Mouse (Mus musculus): ENCODE data around the gene Gm6588. TPM values are rescaled to one million over a fixed set of nuclear protein-coding genes. Genes with fewer than 3 reads are reported as not detected.

The Gm6588 gene
- total RNA-seq, 2 experiments from 2014 or later: not detected

DNA sequence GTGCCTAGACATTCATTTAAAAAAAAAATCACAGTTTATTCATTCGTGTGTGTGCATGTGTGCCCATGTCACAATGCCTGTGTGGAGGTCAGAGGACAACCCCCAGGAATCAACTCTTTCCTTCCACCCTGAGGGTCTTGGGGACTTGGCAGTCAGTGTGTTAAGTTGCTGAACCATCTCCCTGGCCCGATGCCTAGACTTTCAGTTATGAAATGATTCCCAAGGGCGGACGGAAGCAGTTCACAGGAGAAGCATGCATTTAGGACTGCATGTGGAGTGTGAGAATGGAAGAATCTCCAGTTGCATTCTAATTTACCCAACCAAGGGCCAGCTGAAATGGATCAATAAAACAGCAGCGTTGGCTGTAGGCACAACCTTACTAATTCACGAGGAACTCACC lies 17.1 kb downstream of the Gm6588 start:
- intact Hi-C loops (cut with DNase I): no loop called here
- DNase-seq: peak; percentile 6 to 20

DNA sequence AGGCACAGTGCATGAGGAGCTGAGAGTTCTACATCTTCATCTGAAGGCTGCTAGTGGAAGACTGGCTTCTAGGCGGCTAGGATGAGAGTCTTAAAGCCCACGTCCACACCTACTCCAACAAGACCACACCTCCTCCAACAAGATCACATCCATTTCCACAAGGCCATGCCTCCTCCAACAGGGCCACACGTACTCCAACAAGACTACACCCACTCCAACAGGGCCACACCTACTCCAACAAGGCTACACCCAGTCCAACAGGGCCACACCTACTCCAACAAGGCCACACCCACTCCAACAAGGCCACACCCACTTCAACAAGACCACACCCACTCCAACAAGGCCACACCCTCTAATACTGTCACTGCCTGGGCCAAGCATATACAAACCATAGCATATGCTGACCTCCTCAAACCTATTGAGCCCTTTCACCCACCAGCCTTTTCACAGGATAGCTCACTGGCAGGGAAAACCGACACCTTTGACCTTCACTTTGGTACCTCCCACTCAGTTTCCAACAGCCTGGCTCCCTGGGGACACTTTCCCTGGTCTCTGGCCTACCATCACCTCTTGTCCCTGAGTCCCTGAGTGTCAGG lies 19.9 kb downstream of the Gm6588 start:
- DNase-seq: no peak
- intact Hi-C loops (cut with DNase I): no loop called here

DNA sequence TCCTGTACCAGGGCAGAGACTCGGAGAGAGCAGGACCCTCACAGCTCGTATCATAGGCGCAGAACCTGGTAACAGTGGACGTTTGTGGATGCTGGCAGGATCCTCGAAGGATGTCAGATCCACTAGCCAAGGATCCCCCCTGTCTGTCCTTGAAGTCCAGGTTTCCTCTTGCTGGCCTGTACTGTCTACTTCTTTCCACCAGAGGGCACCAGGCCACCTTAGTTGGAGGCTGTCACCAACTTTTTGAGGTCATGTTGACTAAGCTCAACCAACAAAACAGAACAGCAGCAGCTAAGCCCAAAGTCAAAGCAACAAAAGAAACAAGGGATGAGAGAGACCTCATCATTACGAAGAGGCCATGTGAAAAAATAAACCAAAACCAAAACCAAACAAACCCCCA lies 20.9 kb downstream of the Gm6588 start:
- DNase-seq: peak; percentile 44 to 65
- intact Hi-C loops (cut with DNase I): loop anchor here (5.0 kb wide), 1 partner anchor 102 kb away; no protein-coding TSS in a partner anchor

DNA sequence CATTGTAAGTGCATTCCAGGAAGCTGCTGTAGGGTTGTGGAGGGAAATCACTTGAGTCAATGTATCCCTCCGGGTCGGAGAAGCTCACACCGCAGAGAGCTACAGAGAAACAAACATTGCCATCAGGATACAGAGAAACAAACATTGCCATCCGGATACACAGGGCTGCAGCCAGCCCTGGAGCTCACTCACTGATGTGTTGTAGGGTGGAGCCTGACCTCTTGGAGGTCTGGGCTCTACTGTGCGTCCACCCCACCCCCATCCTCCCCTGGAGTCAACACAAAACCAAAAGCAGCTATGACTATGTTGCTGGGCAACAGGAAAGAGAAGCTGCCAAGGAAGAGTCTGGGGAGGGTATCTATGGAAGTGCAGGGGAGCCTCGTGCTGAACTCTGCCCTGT lies 24.2 kb downstream of the Gm6588 start:
- intact Hi-C loops (cut with DNase I): loop anchor here (5.0 kb wide), 1 partner anchor 99 kb away; no protein-coding TSS in a partner anchor

DNA sequence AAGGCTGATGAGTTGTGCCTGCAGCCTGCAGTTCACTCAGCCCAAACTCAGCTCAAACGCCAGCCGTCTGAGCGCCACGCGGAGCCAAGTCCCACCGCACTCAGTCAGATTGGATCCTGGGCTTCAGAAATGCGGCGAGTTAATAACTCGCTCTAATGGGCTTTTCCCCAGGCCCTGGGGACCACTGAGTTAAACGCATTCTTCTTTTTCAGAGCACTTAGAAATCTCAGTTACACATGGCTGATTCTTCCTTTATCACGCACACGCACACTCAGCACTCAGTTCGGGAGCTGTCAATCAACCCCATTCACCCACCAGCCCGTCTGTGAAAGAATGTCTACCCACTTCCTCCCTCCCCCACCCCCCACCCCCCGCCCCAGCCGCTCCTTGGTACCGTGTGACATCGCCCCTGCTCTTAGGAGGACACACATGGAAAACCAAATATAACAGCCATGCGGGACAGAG lies 32.8 kb downstream of the Gm6588 start:
- no peak for DNase-seq
- intact Hi-C loops (cut with DNase I): no loop called here

More for the DNA sequence above, 24.2 kb downstream of the Gm6588 start:
- no peak for DNase-seq

DNA sequence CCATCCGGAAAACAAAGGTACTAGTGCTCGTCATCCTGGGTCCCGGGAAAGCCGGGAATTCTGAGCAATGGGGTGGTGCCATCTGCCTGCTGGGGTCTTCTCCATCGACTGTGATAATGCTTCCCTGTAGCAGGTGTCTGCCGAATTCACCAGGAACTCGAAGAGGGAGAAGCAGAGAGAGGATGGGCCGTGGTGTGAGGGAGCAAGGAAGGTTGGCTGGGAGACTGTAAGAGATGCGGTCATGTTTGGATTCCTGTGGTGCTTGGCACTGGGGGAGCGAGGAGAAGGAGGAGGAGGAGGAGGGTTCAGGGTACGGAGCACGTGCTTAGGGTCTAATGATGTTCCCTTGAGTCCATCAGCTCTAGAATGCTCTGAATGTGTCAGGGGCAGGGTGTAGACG lies 33.3 kb downstream of the Gm6588 start:
- no peak for DNase-seq
- intact Hi-C loops (cut with DNase I): no loop called here

DNA sequence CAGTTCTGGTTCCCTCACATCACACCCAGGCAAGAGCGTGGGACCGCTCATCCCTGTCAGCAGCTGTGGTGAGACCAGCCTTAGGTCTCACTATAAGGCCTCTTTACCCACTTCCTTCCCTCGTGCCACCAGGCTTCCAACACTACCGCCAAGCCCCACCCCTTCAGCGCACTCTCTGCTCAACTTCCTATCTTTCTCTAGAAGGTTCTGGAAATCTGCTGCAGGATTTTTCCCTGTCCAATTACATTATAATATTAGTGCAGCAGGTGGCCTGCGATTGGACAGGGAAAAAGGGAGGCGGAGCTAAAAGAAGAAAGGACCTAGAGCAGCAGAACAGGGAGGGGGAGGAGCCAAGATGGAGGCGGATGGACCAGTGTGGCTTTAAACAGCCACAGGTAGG lies 33.8 kb downstream of the Gm6588 start:
- no peak for DNase-seq
- intact Hi-C loops (cut with DNase I): no loop called here

DNA sequence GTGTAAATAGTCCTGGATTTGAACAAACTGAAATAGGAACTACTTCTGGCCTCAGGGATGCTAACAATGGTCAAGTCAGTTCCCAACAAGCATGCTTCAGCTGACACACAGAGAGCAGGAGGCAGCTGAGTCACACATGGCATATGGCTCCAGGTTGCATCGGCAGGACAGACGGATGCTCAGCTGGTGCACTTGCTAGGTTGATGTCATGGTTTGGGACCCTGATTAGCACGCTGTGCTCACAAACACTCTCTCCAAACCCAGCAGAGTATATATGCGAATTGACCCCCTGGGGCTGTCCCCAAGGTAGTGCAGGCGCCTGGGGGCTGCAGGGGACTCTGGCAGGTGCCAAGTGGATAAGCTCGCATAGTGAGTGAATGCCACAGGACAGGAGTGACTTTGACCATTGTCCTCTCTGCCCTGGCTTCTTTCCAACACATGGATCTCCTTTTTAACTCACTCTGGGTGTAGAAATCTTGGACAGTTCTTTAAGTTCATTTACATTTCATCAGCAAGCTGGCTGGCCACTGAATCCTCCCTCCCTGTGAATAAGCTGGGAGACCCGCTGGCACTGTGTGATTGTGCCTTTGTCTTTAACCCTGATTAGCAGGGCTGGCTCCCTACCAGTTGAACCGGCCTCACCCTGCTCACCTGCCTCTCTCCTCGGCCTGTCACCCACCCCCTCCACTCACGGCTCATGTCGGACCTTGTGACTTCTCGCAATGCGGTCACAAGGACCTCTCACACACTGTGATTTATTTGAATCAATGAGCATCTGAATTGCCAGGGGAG lies 35.9 kb downstream of the Gm6588 start:
- intact Hi-C loops (cut with DNase I): no loop called here
- DNase-seq: no peak

DNA sequence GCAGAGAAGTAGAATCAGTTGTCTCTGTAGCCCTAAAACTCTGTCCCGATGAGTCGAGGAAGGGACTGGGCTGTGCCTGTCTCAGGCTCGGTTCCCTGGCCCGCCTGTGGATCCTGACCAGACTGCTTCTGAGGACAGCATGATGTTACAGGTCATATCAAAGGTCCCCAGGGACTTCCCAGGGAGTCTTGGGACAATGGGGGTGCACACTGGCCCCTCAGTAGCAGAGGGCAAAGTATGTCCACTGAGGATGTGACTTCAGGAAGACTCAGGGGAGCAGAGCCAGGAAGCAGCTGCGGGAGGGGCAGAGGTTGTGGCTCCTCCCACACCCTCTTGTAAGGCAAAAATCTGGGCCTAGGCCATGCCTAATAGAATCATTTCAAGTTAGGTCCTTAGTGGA lies 37.2 kb downstream of the Gm6588 start:
- intact Hi-C loops (cut with DNase I): no loop called here
- peak; percentile 13 to 14 for DNase-seq

DNA sequence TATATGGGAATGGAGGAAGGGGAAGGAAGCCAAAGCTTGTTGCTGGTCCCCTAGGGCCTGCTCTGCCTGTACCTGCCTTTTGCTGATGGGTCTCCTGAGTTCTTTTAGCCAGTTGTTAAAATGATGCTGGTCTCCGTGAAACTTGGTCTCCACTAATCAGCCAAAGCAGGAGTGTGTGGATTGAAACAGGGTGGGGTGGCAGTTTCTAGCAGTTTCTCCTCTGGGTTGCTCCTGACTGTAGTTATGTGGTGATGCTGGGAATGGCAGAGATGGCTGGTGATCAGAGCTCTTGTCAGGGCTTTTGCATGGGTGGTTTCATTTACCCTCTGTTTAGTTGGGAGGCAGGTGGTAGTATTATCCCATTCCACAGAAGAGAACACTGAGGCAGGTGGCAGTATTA lies 38.3 kb downstream of the Gm6588 start:
- intact Hi-C loops (cut with DNase I): no loop called here
- no peak for DNase-seq

DNA sequence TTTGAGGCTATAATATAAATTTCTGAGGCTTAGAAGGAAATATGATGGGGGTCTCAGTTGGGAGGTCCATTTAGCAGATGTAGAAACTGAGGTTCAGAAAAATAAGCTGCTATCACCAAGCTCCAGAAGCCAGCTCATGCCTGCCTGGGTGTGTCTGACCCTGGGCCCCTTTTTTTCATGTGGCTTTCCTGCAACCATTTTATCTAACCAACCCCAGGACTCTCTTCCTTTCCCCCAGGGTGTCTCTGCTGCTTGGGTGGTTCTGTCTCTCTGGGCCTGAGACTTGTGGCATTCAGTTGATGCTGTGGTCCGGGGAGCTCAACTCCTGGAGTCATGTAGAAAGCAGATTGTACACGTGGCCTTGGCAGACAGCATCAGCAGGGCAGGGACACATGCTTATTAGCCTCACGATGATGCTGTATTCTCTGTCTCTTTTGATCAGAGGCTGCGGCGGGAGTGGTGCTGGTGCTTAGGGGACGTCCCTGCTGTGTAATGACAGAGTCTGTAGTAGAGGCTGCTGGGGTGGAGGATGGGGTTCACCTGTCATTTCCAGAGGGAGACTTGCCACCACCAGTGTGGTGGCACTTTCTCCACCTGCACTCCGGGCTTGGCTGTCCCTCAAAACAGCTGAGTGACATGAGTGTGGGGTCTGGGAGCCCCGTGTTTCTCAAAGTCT lies 39.0 kb downstream of the Gm6588 start:
- no peak for DNase-seq
- intact Hi-C loops (cut with DNase I): no loop called here

DNA sequence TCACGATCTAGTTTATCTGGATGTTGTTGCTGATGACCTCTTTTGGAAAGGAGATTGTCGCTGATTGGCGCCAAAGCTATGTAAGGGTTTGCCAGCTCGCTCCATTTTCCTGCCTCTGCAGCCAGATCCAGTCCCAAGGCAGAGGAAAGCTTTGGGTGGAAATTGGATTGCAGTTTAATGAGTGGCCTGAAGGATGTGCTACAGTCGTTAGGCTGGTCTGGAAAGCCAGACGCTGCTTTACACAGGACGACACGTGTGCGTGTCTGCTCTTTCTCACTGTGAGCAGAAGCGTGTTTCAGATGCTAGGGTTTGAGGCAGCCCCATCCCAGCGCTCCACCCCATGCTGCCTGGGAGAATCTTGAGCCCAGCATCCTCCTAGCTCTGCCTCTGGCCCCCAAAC lies 42.3 kb downstream of the Gm6588 start:
- intact Hi-C loops (cut with DNase I): no loop called here
- DNase-seq: no peak

DNA sequence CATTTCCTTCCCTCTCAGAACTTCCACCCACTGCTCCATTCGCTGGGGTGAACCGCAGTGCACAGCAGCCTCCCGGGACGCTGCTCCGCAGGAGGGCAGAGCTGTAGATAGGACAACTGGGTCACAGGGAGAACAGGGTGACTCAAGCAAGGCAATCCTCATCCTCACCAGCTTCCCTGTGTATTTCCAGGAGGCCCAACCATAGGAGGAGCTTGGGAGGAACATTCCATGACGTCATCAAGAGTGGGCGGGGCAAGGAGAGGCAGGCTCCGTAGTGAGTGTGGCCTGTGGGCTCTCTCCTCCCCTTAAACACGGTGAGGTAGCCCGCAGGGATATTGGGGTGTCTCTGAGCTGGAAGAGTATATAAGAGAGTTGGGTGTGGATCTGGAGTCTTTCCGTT lies 44.3 kb downstream of the Gm6588 start:
- DNase-seq: peak; percentile 19 to 42

DNA sequence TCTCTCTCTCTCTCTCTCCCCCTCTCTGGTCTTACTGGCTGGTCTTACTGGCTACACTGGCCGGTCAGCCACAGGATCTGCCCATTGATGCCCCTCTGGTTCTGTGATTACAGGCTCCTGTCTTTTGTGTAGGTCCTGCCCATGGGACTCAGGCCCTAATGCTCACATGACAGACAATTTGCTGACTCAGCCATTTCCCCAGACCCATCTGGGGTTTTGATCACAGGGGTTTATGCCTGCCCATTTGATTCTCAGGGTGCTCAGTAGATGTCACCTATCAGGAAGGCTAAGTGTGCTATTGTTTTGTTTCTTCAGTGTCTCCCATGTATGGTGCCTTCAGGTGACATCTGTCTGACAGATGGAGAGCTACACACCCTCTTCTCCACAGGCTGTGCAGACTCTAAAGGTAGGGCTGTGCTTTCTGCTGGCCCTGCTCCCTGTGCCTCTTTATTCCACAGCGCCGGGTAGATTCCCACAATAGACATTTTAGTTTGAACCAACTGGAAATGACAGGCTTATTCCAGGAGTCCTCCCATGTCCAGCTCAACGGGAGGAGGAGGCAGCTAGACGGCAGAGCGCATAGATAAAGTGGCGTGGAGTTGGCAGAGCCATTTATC lies 47.6 kb downstream of the Gm6588 start:
- intact Hi-C loops (cut with DNase I): no loop called here
- DNase-seq: no peak

More for the DNA sequence above, 44.3 kb downstream of the Gm6588 start:
- intact Hi-C loops (cut with DNase I): no loop called here

DNA sequence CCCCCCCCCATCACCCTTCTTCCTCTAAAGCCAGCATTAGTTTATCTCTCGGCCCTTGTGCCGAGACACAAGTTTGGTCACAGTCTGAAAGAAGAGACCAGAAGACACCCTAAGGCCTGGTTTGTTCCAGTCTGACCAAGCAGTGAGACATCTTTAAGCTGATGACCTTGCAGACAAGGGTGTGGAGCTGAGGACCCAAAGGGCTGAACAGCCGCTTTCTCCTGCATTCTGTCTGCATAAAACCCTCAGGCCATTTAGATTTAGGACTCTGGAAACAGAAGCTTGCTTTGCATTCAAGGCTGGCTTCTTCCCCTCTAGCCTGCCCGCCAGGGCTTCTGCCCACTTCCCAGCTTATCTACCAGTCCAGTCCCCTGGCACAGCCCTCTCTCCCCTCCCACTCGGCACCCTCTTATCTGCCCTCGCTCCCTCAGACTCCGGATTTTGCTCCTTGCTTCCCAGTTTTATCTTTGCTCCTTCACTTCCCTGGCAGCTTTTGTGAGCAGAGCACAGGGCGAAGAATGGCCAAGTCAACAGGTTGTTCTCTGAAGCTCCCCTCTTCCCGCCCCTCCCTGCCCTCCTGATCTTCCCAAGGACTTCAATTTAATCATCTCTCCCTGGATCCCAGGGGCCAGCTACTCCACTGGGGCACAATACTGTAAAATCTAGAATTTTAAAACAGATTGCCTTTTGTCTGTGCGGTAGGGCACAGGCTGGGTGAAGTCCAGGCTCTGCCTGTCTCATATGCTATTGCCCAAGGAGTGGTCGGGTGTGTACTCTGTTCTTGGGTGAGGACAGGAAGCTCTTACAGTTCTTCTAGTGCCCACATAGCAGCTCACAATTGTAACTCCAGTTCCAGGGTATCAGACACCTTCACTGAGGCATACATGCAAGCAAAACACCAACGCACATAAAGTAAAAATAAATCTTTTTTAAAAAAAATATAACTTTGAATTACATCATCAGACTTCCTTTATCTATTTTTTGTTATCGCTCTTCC lies 50.0 kb downstream of the Gm6588 start:
- no peak for DNase-seq
- intact Hi-C loops (cut with DNase I): no loop called here

DNA sequence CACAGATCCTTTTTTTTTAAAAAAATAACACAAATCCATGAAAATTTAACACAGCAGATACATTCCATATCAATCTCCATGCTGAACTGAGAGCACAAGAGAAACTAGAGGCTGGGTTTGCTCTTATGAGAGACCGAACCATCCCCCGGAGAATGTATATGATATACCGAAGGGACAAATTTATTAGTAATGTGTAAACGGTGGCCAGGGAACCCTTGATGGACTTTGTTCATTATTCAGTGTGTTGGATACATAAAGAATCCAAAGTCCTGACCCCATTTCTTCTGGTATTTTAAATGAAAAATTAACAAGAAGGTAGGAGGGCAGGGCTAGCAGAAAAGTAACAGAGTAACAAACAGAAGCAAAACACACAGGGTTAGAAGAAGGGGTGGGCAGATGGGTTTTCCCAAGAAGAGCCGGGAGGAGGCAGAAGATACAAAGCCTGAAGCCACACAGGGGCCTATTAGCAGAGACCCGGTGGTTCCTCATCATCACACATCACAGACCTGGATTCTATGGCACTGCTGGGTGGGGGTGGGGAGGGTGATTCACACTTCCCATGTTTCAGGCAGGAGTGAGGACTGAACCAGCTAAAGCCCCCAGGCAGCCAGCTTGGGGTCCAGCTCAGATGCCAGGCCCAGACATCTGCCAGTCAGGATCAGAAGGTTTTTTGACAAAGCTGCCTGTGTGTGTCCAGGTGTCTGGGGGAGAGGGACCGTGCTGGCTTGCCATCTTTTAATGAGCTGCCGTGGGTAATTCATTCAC lies 50.9 kb downstream of the Gm6588 start:
- no peak for DNase-seq

More for the DNA sequence above, 50.9 kb downstream of the Gm6588 start:
- intact Hi-C loops (cut with DNase I): no loop called here

Data from heart, postnatal 10 days (tissue).